Mouse (Mus musculus) midbrain, postnatal 0 days (tissue): ENCODE data around the gene Mgst2. TPM values are rescaled to one million over a fixed set of nuclear protein-coding genes. Genes with fewer than 3 reads are reported as not detected.

Experiments
- ATAC-seq: fragments of 200-750 bp; cut with Nextera tagmentation; 2 replicates; pipeline ENCODE4 v1.8.0; 2017; ENCODE audit warnings: moderate number of reproducible peaks, mild to moderate bottlenecking, moderate TSS enrichment, moderate library complexity; ENCODE audit not compliant: low FRiP score
- DNase-seq: peaks from one replicate; pipeline ENCODE4 v3.0.0-alpha.2; 2015; ENCODE audit warnings: low spot score
- H3K27ac ChIP-seq: fragments of 300-500 bp; sonication (generic); 2 replicates; pipeline ENCODE4 v1.5.1; 2014; ENCODE audit warnings: low read depth, mild to moderate bottlenecking, low read length, mixed read lengths
- H3K27me3 ChIP-seq: fragments of 300-500 bp; sonication (generic); 2 replicates; pipeline ENCODE4 v1.6.1; 2014; ENCODE audit warnings: low read length, control low read depth, mixed read lengths; ENCODE audit not compliant: insufficient read depth
- H3K36me3 ChIP-seq: fragments of 300-500 bp; sonication (generic); 2 replicates; pipeline ENCODE4 v1.6.1; 2014; ENCODE audit warnings: low read length, control low read depth, mixed read lengths; ENCODE audit not compliant: insufficient read depth
- H3K4me1 ChIP-seq: fragments of 300-500 bp; sonication (generic); 2 replicates; pipeline ENCODE4 v1.6.1; 2014; ENCODE audit warnings: mild to moderate bottlenecking, control low read depth, antibody characterized with exemption, low read length, mixed read lengths; ENCODE audit not compliant: insufficient read depth
- H3K4me2 ChIP-seq: fragments of 300-500 bp; sonication (generic); 2 replicates; pipeline ENCODE4 v1.6.1; 2014; ENCODE audit warnings: low read depth, mild to moderate bottlenecking, low read length, mixed read lengths; ENCODE audit not compliant: poor library complexity, severe bottlenecking
- H3K4me3 ChIP-seq: fragments of 300-500 bp; sonication (generic); 2 replicates; pipeline ENCODE4 v1.5.1; 2014; ENCODE audit warnings: low read depth, mild to moderate bottlenecking, low read length, moderate library complexity
- H3K9ac ChIP-seq: fragments of 300-500 bp; sonication (generic); replicated peaks from 2 replicates; pipeline ENCODE4 v1.6.1; 2014; ENCODE audit warnings: mild to moderate bottlenecking, low read length, moderate library complexity, mixed read lengths; ENCODE audit not compliant: poor library complexity, severe bottlenecking
- H3K9me3 ChIP-seq: fragments of 300-500 bp; sonication (generic); 2 replicates; pipeline ENCODE4 v1.6.1; 2016; ENCODE audit warnings: low read length, control low read depth
- CTCF ChIP-seq: IDR thresholded peaks from 2 replicates; pipeline ENCODE4 v1.5.1; 2016; ENCODE audit warnings: antibody characterized with exemption, mild to moderate bottlenecking
- WGBS: fragments of 180-500 bp; shearing (Covaris S2); extraction: QIAGEN DNeasy Blood & Tissue Kit; methylation state at CpG from one replicate; pipeline ENCODE4 v1.1.7; 2014; 5-methylcytosine and 5-hydroxymethylcytosine counted together
- polyA plus RNA-seq: library from polyadenylated mRNA; unstranded; fragments of >200 nt; fragmentation: Nextera tagmentation; extraction: Ambion mirVana; gene quantifications from 2 replicates; pipeline ENCODE4 v1.2.1, GENCODE M21; 2015
- total RNA-seq: library from RNA; depleted of rRNA; stranded (reverse); fragments of >200 nt; gene quantifications from 2 replicates; pipeline ENCODE4 v1.2.3, GENCODE M21; 2014; rRNA removed

Mgst2 gene
- 0.16 TPM in 1 of 2 replicates, not detected in the other for total RNA-seq
- 0.58 and 1.3 TPM in 2 replicates for polyA plus RNA-seq

- no peaks in the 10 kb centered on the region for H3K4me1 ChIP-seq
- no peak within 1 kb of the TSS for H3K27ac ChIP-seq
- no peak within 1 kb of the TSS for H3K9ac ChIP-seq
- DNase-seq: no peak
- H3K9me3 ChIP-seq: no peaks in the 10 kb centered on the region
- no peaks in the 10 kb centered on the region for H3K27me3 ChIP-seq
- no peak for ATAC-seq
- no peaks in the 10 kb centered on the region for H3K36me3 ChIP-seq
- no peak within 1 kb of the TSS for H3K4me2 ChIP-seq
- H3K4me3 ChIP-seq: no peak within 1 kb of the TSS
- WGBS: 61% methylated on average over 4 of the region's 4 CpGs
- no peak for TF ChIP-seq CTCF
Observed at GRCm38 (mm10) chr3:51660060-51660459, at the start of gene Mgst2. Mgst2 (plus strand) TSS chr3:51660360.

- Histone ChIP-seq H3K9ac (no peak overlapping the region), H3K4me3 (no peak overlapping the region), H3K27ac (no peak overlapping the region), H3K9me3 (no peaks in the 10 kb centered on the region), H3K4me2 (no peak overlapping the region), H3K36me3 (no peaks in the 10 kb centered on the region), H3K27me3 (no peaks in the 10 kb centered on the region), H3K4me1 (no peaks in the 10 kb centered on the region)
- WGBS: 8% methylated on average over 6 of the region's 6 CpGs
- peak; percentile 57 for TF ChIP-seq CTCF
- ATAC-seq (no peak), DNase-seq (peak; percentile 53)
Observed at GRCm38 (mm10) chr3:51611972-51612371, 48.2 kb upstream of the Mgst2 start.

GRCm38 (mm10) chr3:51612398-51613356, 47.5 kb upstream of the Mgst2 start:
- Histone ChIP-seq H3K4me1 (no peaks in the 10 kb centered on the region), H3K9ac (no peak overlapping the region), H3K4me3 (no peak overlapping the region), H3K9me3 (no peaks in the 10 kb centered on the region), H3K27ac (no peak overlapping the region), H3K27me3 (no peaks in the 10 kb centered on the region), H3K36me3 (no peaks in the 10 kb centered on the region), H3K4me2 (no peak overlapping the region)
- 84% methylated on average over 10 of the region's 10 CpGs for WGBS
- no peak for TF ChIP-seq CTCF
- DNase-seq (no peak), ATAC-seq (no peak)

GRCm38 (mm10) chr3:51614278-51614677, 45.9 kb upstream of the Mgst2 start:
- TF ChIP-seq CTCF: no peak
- H3K36me3 ChIP-seq: no peaks in the 10 kb centered on the region
- H3K27ac ChIP-seq: no peak overlapping the region
- no peak overlapping the region for H3K9ac ChIP-seq
- ATAC-seq (peak; percentile 23; the same call in 1 of the 2 replicates), DNase-seq (no peak)
- no peak overlapping the region for H3K4me3 ChIP-seq
- 64% methylated on average over 13 of the region's 13 CpGs for WGBS
- H3K4me1 ChIP-seq: no peaks in the 10 kb centered on the region
- no peak overlapping the region for H3K4me2 ChIP-seq
- no peaks in the 10 kb centered on the region for H3K9me3 ChIP-seq
- H3K27me3 ChIP-seq: no peaks in the 10 kb centered on the region

- WGBS: 87% methylated on average over 2 of the region's 2 CpGs
Observed at GRCm38 (mm10) chr3:51623956-51624355, 36.2 kb upstream of the Mgst2 start.

GRCm38 (mm10) chr3:51627741-51628140, 32.4 kb upstream of the Mgst2 start:
- Histone ChIP-seq H3K9ac (no peak overlapping the region), H3K9me3 (peaks cover 4% of the 10 kb centered on the region; the same call in 1 of the 2 replicates), H3K4me1 (no peaks in the 10 kb centered on the region), H3K4me2 (no peak overlapping the region), H3K4me3 (no peak overlapping the region), H3K27ac (no peak overlapping the region), H3K27me3 (no peaks in the 10 kb centered on the region), H3K36me3 (no peaks in the 10 kb centered on the region)
- 79% methylated on average over 3 of the region's 3 CpGs for WGBS
- TF ChIP-seq CTCF: no peak
- ATAC-seq (no peak), DNase-seq (no peak)

More at GRCm38 (mm10) chr3:51623956-51624355, 36.2 kb upstream of the Mgst2 start:
- H3K4me3 ChIP-seq: no peak overlapping the region
- no peaks in the 10 kb centered on the region for H3K36me3 ChIP-seq
- H3K27me3 ChIP-seq: no peaks in the 10 kb centered on the region
- TF ChIP-seq CTCF: no peak
- no peaks in the 10 kb centered on the region for H3K9me3 ChIP-seq
- no peaks in the 10 kb centered on the region for H3K4me1 ChIP-seq
- H3K9ac ChIP-seq: no peak overlapping the region
- no peak overlapping the region for H3K27ac ChIP-seq
- no peak overlapping the region for H3K4me2 ChIP-seq
- ATAC-seq (no peak), DNase-seq (no peak)
